8 mouse cellular contexts compared by ENCODE assay signal in genomic region chr1:164787771-164788170, GRCm38 (mm10). TPM values are rescaled to one million over a fixed set of nuclear protein-coding genes. Genes with fewer than 3 reads are reported as not detected.
DNase-seq lines count a peak whose midpoint lies in the region; ATAC-seq and TF ChIP-seq lines count a peak whose summit lies in the region.

No protein-coding gene starts in this region.

- peak overlapping the region; percentile 81 for H3K27ac ChIP-seq in liver, postnatal 0 days (ENCODE audit: low read depth)

- intact Hi-C loops in gastrocnemius, postnatal 36 days (cut with DNase I): no loop called here

- no peak overlapping the region for H3K4me3 ChIP-seq in liver, postnatal 0 days (ENCODE audit: low read depth, low read length)

- DNase-seq in gastrocnemius, postnatal 25 days: peak; percentile 26
- no peak for DNase-seq in gastrocnemius, postnatal 36 days
- peak; percentile 95 for DNase-seq in cerebellum, adult 9-11 months
- DNase-seq in layer of hippocampus, adult 18-20 months (ENCODE audit: low spot score in 2 of 2): peak; percentile 77 to 82
- DNase-seq in liver, postnatal 0 days: peak; percentile 57
- no peak for DNase-seq in thymus, postnatal 25 days
- no peak for DNase-seq in ovary, postnatal 36 days (ENCODE audit: low spot score)

- no peak overlapping the region for H3K4me2 ChIP-seq in liver, postnatal 0 days (ENCODE audit: low read depth, low read length)

- TF ChIP-seq CTCF in liver, postnatal 0 days (IDR thresholded peaks at IDR 0.05; ENCODE audit: low read depth): no peak

- no peak for TF ChIP-seq EP300 in liver, postnatal 0 days (IDR thresholded peaks at IDR 0.05; ENCODE audit: low read depth)

- H3K4me1 ChIP-seq in liver, postnatal 0 days (ENCODE audit: insufficient read depth): no peaks in the 10 kb centered on the region

- no peaks in the 10 kb centered on the region for H3K36me3 ChIP-seq in liver, postnatal 0 days (replicated peaks; ENCODE audit: insufficient read depth, low read length)

- no peak overlapping the region for H3K9ac ChIP-seq in liver, postnatal 0 days (replicated peaks)

- no peaks in the 10 kb centered on the region for H3K27me3 ChIP-seq in liver, postnatal 0 days (ENCODE audit: insufficient read depth, low read length)

- no peaks in the 10 kb centered on the region for H3K9me3 ChIP-seq in liver, postnatal 0 days (ENCODE audit: low read length)

- 69% methylated on average over 7 of the region's 7 CpGs for WGBS in liver, postnatal 0 days (ENCODE audit: insufficient replicate concordance)

- peak; percentile 91 for ATAC-seq in liver, postnatal 0 days
- no peak for ATAC-seq in erythroid progenitor cell, adult 5-6 weeks (replicated peaks; ENCODE audit: low FRiP score, poor library complexity, severe bottlenecking)

RNA-seq across cellular contexts. Expression of gene Dpt, which starts 8.7 kb away (rescaled TPM):
- 100 to 1,000 TPM in 1 of 2 experiments, 10 to 100 TPM in 1; 51.1 to 109 TPM for total RNA-seq in gastrocnemius, postnatal 25 days (2021)
- total RNA-seq in gastrocnemius, postnatal 36 days (2021): 10 to 100 TPM; 48.2 to 49.4 TPM
- total RNA-seq in layer of hippocampus, adult 18-20 months (2021): not detected
- 0.58 and 1.6 TPM in 2 replicates for polyA plus RNA-seq in liver, postnatal 0 days (2015; fragmentation: Nextera tagmentation; extraction: Ambion mirVana)
- total RNA-seq in erythroid progenitor cell, adult 5-6 weeks (2015; ENCODE audit: low replicate concordance): not detected in 2 replicates
- not detected in 2 replicates for total RNA-seq in erythroid progenitor cell, adult 5-6 weeks (2017; ENCODE audit: low replicate concordance)

Comparison
In these comparisons a context has a peak if more than half of its experiments do, and no peak if none do; other contexts are left out.
1. DNase-seq: peak in gastrocnemius, postnatal 25 days (single experiment), cerebellum, adult 9-11 months (single experiment), layer of hippocampus, adult 18-20 months (2 of 2) and liver, postnatal 0 days (single experiment); none in gastrocnemius, postnatal 36 days (0 of 2), thymus, postnatal 25 days (single experiment) and ovary, postnatal 36 days (single experiment).
2. RNA of gene Dpt, which starts 8.7 kb away (total RNA-seq): 51.1 to 109 TPM in gastrocnemius, postnatal 25 days and 48.2 to 49.4 TPM in gastrocnemius, postnatal 36 days; not detected in layer of hippocampus, adult 18-20 months and not detected in erythroid progenitor cell, adult 5-6 weeks; every median in the first group is over 10 times any median in the second.